Mouse (Mus musculus) forebrain, embryonic 15.5 days (tissue): Measurements from ENCODE around the gene Akap13. TPM values are rescaled to one million over a fixed set of nuclear protein-coding genes. Genes with fewer than 3 reads are reported as not detected.
"Not testable (repeated sequence)": the region's sequence is repeated elsewhere in the genome, so short reads cannot be mapped to it uniquely, and the experiment has no call there.

Experiments used
- ATAC-seq: fragments of 200-750 bp; cut with Nextera tagmentation; replicated peaks from 2 replicates; pipeline ENCODE4 v1.8.0; 2017; ENCODE audit warnings: mild to moderate bottlenecking, moderate TSS enrichment, moderate library complexity
- H3K27ac ChIP-seq: fragments of 300-500 bp; sonication (generic); replicated peaks from 2 replicates; pipeline ENCODE4 v1.5.1; 2015; ENCODE audit warnings: mild to moderate bottlenecking, inconsistent platforms
- H3K27me3 ChIP-seq: fragments of 300-500 bp; sonication (generic); 2 replicates; pipeline ENCODE4 v1.6.1; 2015; ENCODE audit warnings: inconsistent platforms
- H3K36me3 ChIP-seq: fragments of 300-500 bp; sonication (generic); 2 replicates; pipeline ENCODE4 v1.6.1; 2015; ENCODE audit warnings: mild to moderate bottlenecking, inconsistent platforms
- H3K4me1 ChIP-seq: fragments of 300-500 bp; sonication (generic); 2 replicates; pipeline ENCODE4 v1.6.1; 2015; ENCODE audit warnings: inconsistent platforms
- H3K4me2 ChIP-seq: fragments of 300-500 bp; sonication (generic); replicated peaks from 2 replicates; pipeline ENCODE4 v1.6.1; 2015; ENCODE audit warnings: mild to moderate bottlenecking, inconsistent platforms
- H3K4me3 ChIP-seq: fragments of 300-500 bp; sonication (generic); 2 replicates; pipeline ENCODE4 v1.5.1; 2015; ENCODE audit warnings: mild to moderate bottlenecking, inconsistent platforms
- H3K9ac ChIP-seq: fragments of 300-500 bp; sonication (generic); replicated peaks from 2 replicates; pipeline ENCODE4 v1.6.1; 2015; ENCODE audit warnings: mild to moderate bottlenecking, inconsistent platforms
- H3K9me3 ChIP-seq: fragments of 300-500 bp; sonication (generic); 2 replicates; pipeline ENCODE4 v1.6.1; 2016; ENCODE audit warnings: inconsistent platforms
- whole genome bisulfite sequencing: fragments of 180-500 bp; shearing (Covaris S2); methylation state at CpG from one replicate; pipeline ENCODE4 v1.1.7; 2015; ENCODE audit warnings: mixed read lengths; 5-methylcytosine and 5-hydroxymethylcytosine counted together
- polyA plus RNA-seq: library from polyadenylated mRNA; unstranded; fragments of >200 nt; fragmentation: Nextera tagmentation; extraction: Ambion mirVana; gene quantifications from 2 replicates; pipeline ENCODE4 v1.2.1, GENCODE M21; 2015

Gene Akap13
- polyA plus RNA-seq, 1 experiment from 2014 or later: 13.3 TPM

DNA sequence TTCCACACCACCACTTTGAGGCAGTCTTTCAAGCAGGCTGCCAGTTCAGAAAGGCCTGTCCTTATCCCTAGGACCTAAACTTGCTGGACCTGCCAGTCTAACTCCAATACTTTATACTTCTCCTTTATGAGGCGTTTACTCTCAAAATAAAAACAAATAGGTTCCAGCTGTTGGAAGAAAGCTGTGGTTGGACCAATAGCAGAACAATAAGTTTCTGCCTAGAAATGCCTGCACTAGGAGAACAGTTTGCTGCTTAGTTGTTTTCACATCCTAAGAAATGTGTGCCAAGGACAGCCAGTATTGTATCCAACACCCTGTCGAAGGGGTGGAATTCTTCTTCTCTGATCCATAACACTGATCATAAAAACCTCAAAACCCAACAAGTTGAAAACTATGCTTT, 276.6 kb downstream of the Akap13 start:
- Histone ChIP-seq H3K9me3 (no peaks in the 10 kb centered on the region), H3K27me3 (no peaks in the 10 kb centered on the region), H3K36me3 (no peaks in the 10 kb centered on the region; the same call in 1 of the 2 replicates), H3K27ac (no peak overlapping the region), H3K4me1 (no peaks in the 10 kb centered on the region), H3K4me3 (no peak overlapping the region), H3K4me2 (no peak overlapping the region), H3K9ac (no peak overlapping the region)
- ATAC-seq: no peak
- WGBS: 90% methylated on average over 2 of the region's 2 CpGs

DNA sequence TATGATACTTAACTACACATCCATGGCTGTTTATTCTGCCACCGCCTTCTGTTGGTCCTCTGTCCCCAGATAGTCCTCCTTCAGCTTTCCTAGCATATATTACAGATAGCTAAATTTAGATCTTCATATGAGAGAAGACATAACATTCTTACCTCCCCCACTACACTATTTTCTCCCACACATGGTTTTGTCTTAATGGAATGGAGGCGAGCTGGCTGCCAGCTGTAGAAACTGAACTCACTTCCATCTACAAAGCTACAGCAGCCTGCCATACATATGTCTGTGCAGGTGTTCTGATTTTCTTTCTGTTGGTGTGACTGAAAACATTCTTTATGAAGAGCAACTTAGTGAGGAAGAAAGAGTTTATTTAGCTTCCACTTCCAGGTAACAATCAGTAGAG, 277.8 kb downstream of the Akap13 start:
- WGBS: 90% methylated on average over 2 of the region's 2 CpGs
- H3K4me1 ChIP-seq: no peaks in the 10 kb centered on the region
- H3K27ac ChIP-seq: no peak overlapping the region

GRCm38 (mm10) chr7:75739075-75739725, 283.9 kb downstream of the Akap13 start:
- WGBS: 54% methylated on average over 10 of the region's 10 CpGs

More for the DNA sequence above, 277.8 kb downstream of the Akap13 start:
- no peak overlapping the region for H3K4me3 ChIP-seq
- H3K4me2 ChIP-seq: no peak overlapping the region
- no peak for ATAC-seq
- no peak overlapping the region for H3K9ac ChIP-seq
- H3K36me3 ChIP-seq: no peaks in the 10 kb centered on the region; the same call in 1 of the 2 replicates
- no peaks in the 10 kb centered on the region for H3K9me3 ChIP-seq
- H3K27me3 ChIP-seq: no peaks in the 10 kb centered on the region

DNA sequence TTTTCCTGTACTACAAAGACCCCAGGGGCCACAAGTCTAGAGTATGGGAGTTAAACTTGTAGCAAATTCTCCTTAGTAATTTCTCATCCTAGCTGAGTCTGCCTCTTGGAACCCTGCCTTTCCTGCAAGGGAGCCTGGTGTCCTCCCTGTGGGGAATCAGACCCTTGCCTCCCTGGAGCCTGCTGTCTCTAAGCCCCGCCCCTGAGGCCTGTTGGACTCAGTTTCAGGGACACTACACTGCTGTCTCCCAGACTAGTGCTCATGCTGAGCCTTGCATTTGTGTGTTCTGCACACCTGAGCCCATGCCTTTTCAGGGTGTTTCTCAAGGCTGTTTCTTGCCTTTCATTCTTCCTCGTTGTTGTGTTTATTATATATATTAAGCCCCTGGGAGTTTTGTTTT, 289.2 kb downstream of the Akap13 start:
- ATAC-seq: no peak
- Histone ChIP-seq H3K36me3 (peaks cover 4% of the 10 kb centered on the region; the same call in 1 of the 2 replicates), H3K4me1 (no peaks in the 10 kb centered on the region), H3K9ac (no peak overlapping the region), H3K27me3 (no peaks in the 10 kb centered on the region), H3K4me3 (no peak overlapping the region), H3K9me3 (no peaks in the 10 kb centered on the region), H3K4me2 (no peak overlapping the region), H3K27ac (no peak overlapping the region)
- WGBS: 72% methylated on average over 2 of the region's 2 CpGs

More at GRCm38 (mm10) chr7:75739075-75739725, 283.9 kb downstream of the Akap13 start:
- Histone ChIP-seq H3K9ac (no peak overlapping the region), H3K9me3 (no peaks in the 10 kb centered on the region), H3K4me3 (no peak overlapping the region), H3K27ac (no peak overlapping the region), H3K27me3 (no peaks in the 10 kb centered on the region), H3K4me1 (no peaks in the 10 kb centered on the region), H3K36me3 (no peaks in the 10 kb centered on the region), H3K4me2 (no peak overlapping the region)
- ATAC-seq: peak; percentile 95

GRCm38 (mm10) chr7:75744978-75745638, 289.8 kb downstream of the Akap13 start:
- Histone ChIP-seq H3K9ac (no peak overlapping the region), H3K36me3 (peaks cover 6% of the 10 kb centered on the region; the same call in 1 of the 2 replicates), H3K4me1 (no peaks in the 10 kb centered on the region), H3K9me3 (no peaks in the 10 kb centered on the region), H3K27me3 (no peaks in the 10 kb centered on the region), H3K4me2 (no peak overlapping the region), H3K27ac (no peak overlapping the region), H3K4me3 (no peak overlapping the region)
- 85% methylated on average over 7 of the region's 7 CpGs for WGBS
- no peak for ATAC-seq

DNA sequence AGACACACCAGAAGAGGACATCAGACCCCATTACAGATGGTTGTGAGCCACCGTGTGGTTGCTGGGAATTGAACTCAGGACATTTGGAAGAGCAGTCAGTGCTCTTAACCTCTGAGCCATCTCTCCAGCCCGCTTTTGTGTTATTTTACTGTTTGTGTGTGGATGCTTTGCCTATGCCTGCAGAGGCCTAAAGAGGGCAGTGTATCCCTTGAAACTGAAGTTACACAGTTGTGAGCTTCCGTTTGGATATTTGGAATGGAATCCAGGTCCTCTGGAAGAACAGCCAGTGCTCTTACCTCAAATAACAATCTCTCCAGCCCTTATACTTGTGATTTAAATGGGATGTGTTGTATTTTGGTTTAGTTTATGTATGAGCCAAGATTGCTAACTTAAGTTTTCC, 290.6 kb downstream of the Akap13 start:
- H3K4me3 ChIP-seq, H3K4me1 ChIP-seq, H3K27me3 ChIP-seq, H3K4me2 ChIP-seq, H3K36me3 ChIP-seq, H3K27ac ChIP-seq, ATAC-seq, H3K9ac ChIP-seq, H3K9me3 ChIP-seq: not testable (repeated sequence)
- 47% methylated on average over 3 of the region's 3 CpGs for WGBS

- H3K4me1 ChIP-seq: 0 out of 2 replicates have a peak, but pooled peaks cover 9% of the 10 kb centered on the region
- H3K27me3 ChIP-seq: no peaks in the 10 kb centered on the region
- peaks cover 6% of the 10 kb centered on the region; the same call in 1 of the 2 replicates for H3K36me3 ChIP-seq
- no peak for ATAC-seq
- no peak overlapping the region for H3K4me2 ChIP-seq
- H3K4me3 ChIP-seq: no peak overlapping the region
- WGBS: 93% methylated on average over 9 of the region's 9 CpGs
- H3K9me3 ChIP-seq: no peaks in the 10 kb centered on the region
- H3K27ac ChIP-seq: no peak overlapping the region
- no peak overlapping the region for H3K9ac ChIP-seq
These were observed 295.2 kb downstream of the Akap13 start for GRCm38 (mm10) chr7:75750581-75750980.

GRCm38 (mm10) chr7:75751161-75751803, 295.9 kb downstream of the Akap13 start:
- H3K4me3 ChIP-seq: no peak overlapping the region
- no peaks in the 10 kb centered on the region for H3K9me3 ChIP-seq
- WGBS: 85% methylated on average over 14 of the region's 14 CpGs
- no peak for ATAC-seq
- no peak overlapping the region for H3K4me2 ChIP-seq
- no peak overlapping the region for H3K9ac ChIP-seq
- H3K27me3 ChIP-seq: no peaks in the 10 kb centered on the region
- peaks cover 13% of the 10 kb centered on the region; the same call in 1 of the 2 replicates for H3K4me1 ChIP-seq
- peaks cover 6% of the 10 kb centered on the region; the same call in 1 of the 2 replicates for H3K36me3 ChIP-seq
- H3K27ac ChIP-seq: no peak overlapping the region

- H3K4me3 ChIP-seq: no peak overlapping the region
- no peak overlapping the region for H3K27ac ChIP-seq
- no peak overlapping the region for H3K9ac ChIP-seq
- 61% methylated on average over 22 of the region's 22 CpGs for WGBS
- peaks cover 6% of the 10 kb centered on the region; the same call in 1 of the 2 replicates for H3K36me3 ChIP-seq
- no peaks in the 10 kb centered on the region for H3K27me3 ChIP-seq
- peaks cover 13% of the 10 kb centered on the region; the same call in 1 of the 2 replicates for H3K4me1 ChIP-seq
- no peak overlapping the region for H3K4me2 ChIP-seq
- H3K9me3 ChIP-seq: no peaks in the 10 kb centered on the region
- no peak for ATAC-seq
These were observed 297.3 kb downstream of the Akap13 start for GRCm38 (mm10) chr7:75752442-75753191.

DNA sequence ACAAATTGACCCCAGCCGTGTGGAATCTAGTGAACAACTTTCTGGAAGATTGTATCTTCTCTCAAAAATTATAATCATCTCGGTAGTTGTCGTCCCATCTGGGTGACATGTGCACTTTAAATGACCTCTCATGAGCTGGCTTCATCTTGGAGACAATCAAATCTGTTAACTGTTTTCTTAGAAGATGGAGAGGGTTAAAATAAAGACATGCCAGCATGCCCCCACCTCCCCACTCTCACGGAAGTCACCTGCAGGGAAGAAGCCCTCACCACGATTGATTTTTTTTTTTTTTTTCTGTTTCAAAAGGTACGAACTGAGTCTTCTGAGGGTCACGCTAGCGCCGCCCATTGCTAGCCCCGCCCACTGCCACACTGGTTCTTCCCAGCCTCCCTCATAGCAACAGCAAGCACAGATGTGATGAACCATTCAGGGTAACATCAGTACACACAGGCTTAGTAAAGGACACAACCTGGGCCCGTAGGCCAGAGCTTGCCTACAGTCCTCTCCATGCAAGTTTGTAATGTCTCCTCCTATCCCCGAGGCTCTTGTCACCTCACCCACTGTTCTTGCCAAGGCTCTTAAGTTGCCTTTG, 298.0 kb downstream of the Akap13 start:
- Histone ChIP-seq H3K4me1 (peaks cover 13% of the 10 kb centered on the region; the same call in 1 of the 2 replicates), H3K27me3 (no peaks in the 10 kb centered on the region), H3K9ac (no peak overlapping the region), H3K9me3 (no peaks in the 10 kb centered on the region), H3K4me3 (no peak overlapping the region), H3K36me3 (peaks cover 6% of the 10 kb centered on the region; the same call in 1 of the 2 replicates), H3K4me2 (no peak overlapping the region), H3K27ac (no peak overlapping the region)
- ATAC-seq: no peak
- WGBS: 46% methylated on average over 12 of the region's 12 CpGs
